Mouse (Mus musculus) hindbrain, postnatal 0 days (tissue): ENCODE measurements around the gene Cracr2b. TPM values are rescaled to one million over a fixed set of nuclear protein-coding genes. Genes with fewer than 3 reads are reported as not detected.

Experiments
- ATAC-seq: fragments of 200-750 bp; cut with Nextera tagmentation; 2 replicates; pipeline ENCODE4 v1.8.0; 2017; ENCODE audit warnings: mild to moderate bottlenecking, moderate TSS enrichment, moderate library complexity
- DNase-seq: peaks from one replicate; pipeline ENCODE4 v3.0.0-alpha.2; 2015; ENCODE audit warnings: low spot score
- H3K27ac ChIP-seq: fragments of 300-500 bp; sonication (generic); 2 replicates; pipeline ENCODE4 v1.5.1; 2014; ENCODE audit warnings: mild to moderate bottlenecking
- H3K27me3 ChIP-seq: fragments of 300-500 bp; sonication (generic); 2 replicates; pipeline ENCODE4 v1.6.1; 2014; ENCODE audit warnings: low read length, mixed read lengths; ENCODE audit not compliant: insufficient read depth
- H3K36me3 ChIP-seq: fragments of 300-500 bp; sonication (generic); 2 replicates; pipeline ENCODE4 v1.6.1; 2014; ENCODE audit warnings: low read length, mixed read lengths; ENCODE audit not compliant: insufficient read depth
- H3K4me1 ChIP-seq: fragments of 300-500 bp; sonication (generic); 2 replicates; pipeline ENCODE4 v1.6.1; 2014; ENCODE audit warnings: antibody characterized with exemption, low read length, mixed read lengths; ENCODE audit not compliant: insufficient read depth
- H3K4me2 ChIP-seq: fragments of 300-500 bp; sonication (generic); 2 replicates; pipeline ENCODE4 v1.6.1; 2014; ENCODE audit warnings: low read depth, mild to moderate bottlenecking, low read length, moderate library complexity, mixed read lengths
- H3K4me3 ChIP-seq: fragments of 300-500 bp; sonication (generic); 2 replicates; pipeline ENCODE4 v1.5.1; 2014; ENCODE audit warnings: low read length
- H3K9ac ChIP-seq: fragments of 300-500 bp; sonication (generic); replicated peaks from 2 replicates; pipeline ENCODE4 v1.6.1; 2014; ENCODE audit warnings: mild to moderate bottlenecking, low read length, moderate library complexity, mixed read lengths
- H3K9me3 ChIP-seq: fragments of 300-500 bp; sonication (generic); 2 replicates; pipeline ENCODE4 v1.6.1; 2016; ENCODE audit warnings: low read length, mixed read lengths
- CTCF ChIP-seq: IDR thresholded peaks from 2 replicates; pipeline ENCODE4 v1.5.1; 2016; ENCODE audit warnings: antibody characterized with exemption, control low read depth, low read depth
- WGBS: fragments of 180-500 bp; shearing (Covaris S2); extraction: QIAGEN DNeasy Blood & Tissue Kit; methylation state at CpG from one replicate; pipeline ENCODE4 v1.1.7; 2014; 5-methylcytosine and 5-hydroxymethylcytosine counted together
- polyA plus RNA-seq: library from polyadenylated mRNA; unstranded; fragments of >200 nt; fragmentation: Nextera tagmentation; extraction: Ambion mirVana; gene quantifications from 2 replicates; pipeline ENCODE4 v1.2.1, GENCODE M21; 2015
- total RNA-seq: library from RNA; depleted of rRNA; stranded (reverse); fragments of >200 nt; gene quantifications from 2 replicates; pipeline ENCODE4 v1.2.3, GENCODE M21; 2014

The Cracr2b gene
- total and polyA plus RNA-seq, 2 experiments from 2014 or later = 5.0 to 9.1 TPM

DNA sequence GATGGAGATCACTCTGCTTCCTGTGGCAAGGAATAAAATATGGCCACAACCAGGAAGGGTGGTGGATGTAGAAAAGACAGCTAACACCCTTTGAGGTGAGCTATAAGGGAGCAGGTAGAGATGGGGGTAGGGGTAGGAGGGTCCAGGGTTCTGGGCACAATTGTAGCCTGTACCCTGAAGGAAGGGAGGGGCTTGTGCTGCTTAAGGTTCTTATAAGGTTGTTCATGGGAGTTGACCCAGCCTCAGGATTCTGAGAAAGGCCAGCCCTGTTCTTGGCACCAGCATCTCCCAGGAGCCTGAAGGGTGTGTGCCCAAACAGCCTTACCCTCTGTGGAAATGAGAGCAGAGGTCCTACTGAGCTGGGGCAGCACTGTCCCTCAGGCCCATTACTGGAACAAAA, 9.0 kb upstream of the Cracr2b start:
- H3K4me2 ChIP-seq = no peak overlapping the region
- no peaks in the 10 kb centered on the region for H3K9me3 ChIP-seq
- H3K36me3 ChIP-seq = peaks cover 15% of the 10 kb centered on the region
- no peak for TF ChIP-seq CTCF
- no peak overlapping the region for H3K4me3 ChIP-seq
- no peak overlapping the region for H3K9ac ChIP-seq
- no peak overlapping the region for H3K27ac ChIP-seq
- DNase-seq = no peak
- H3K27me3 ChIP-seq = no peaks in the 10 kb centered on the region
- peaks cover 17% of the 10 kb centered on the region for H3K4me1 ChIP-seq
- ATAC-seq = no peak

DNA sequence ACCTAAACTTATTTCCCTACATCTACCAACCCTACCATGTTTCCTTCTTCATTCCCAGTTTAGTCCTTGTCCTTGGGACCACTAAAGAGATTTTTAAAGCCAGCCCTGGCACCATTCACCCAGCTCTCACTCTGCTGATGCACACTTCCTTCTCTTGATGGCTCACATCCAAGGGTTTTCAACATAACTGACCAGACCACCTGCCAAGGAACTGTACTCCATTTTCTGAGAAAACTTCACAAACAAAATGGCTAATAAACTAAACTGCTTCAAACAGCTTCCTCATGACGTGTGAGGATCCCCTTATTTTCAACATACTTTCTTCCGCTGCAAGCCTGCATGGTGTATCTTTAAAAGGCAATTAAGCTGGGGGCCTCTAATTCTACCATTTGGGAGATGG, 7.3 kb upstream of the Cracr2b start:
- 78% methylated on average over 2 of the region's 2 CpGs for WGBS
- ATAC-seq = no peak

DNA sequence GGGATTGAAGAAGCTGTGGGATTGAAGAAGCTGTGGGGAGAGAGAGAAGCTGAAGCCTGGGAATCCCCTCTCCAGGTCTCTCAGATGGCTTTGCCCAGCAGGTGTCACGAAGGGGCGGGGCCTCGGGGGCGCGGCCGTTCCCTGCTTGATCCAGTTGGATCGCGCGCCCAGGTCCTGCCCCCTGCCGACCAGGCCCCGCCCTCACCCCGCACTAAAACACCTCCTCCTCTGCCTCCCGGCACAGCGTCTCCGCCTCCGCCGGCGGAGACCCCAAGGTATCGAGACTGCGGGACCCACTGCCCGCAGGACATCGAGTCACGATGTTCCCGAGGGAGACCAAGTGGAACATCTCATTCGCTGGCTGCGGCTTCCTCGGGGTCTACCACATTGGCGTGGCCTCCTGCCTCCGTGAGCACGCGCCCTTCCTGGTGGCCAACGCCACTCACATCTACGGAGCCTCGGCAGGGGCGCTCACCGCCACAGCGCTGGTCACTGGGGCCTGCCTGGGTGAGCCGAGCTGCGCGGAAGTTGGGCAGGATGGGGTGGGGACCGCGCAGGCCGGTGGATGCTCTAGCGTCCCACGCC, 5.8 kb upstream of the Cracr2b start, which contains the start of gene Pnpla2:
Gene Pnpla2, plus strand, starts transcription at position 232 of the 585 bp plus-strand sequence.
- WGBS = under 1% methylated on average over 44 of the region's 45 CpGs
- H3K27me3 ChIP-seq = no peaks in the 10 kb centered on the region
- H3K27ac ChIP-seq = peak within 1 kb of the TSS; percentile 84
- H3K4me2 ChIP-seq = peak within 1 kb of the TSS; percentile 98
- H3K9me3 ChIP-seq = no peaks in the 10 kb centered on the region
- ATAC-seq = peak; percentile 85
- H3K4me3 ChIP-seq = peak within 1 kb of the TSS; percentile 80
- peaks cover 19% of the 10 kb centered on the region for H3K36me3 ChIP-seq
- peak within 1 kb of the TSS; percentile 72 for H3K9ac ChIP-seq
- 0 out of 2 replicates have a peak, but pooled peaks cover 8% of the 10 kb centered on the region for H3K4me1 ChIP-seq
- DNase-seq = peak; percentile 92
- TF ChIP-seq CTCF = peak; percentile 40

More for the DNA sequence above, 7.3 kb upstream of the Cracr2b start:
- Histone ChIP-seq H3K36me3 (peaks cover 15% of the 10 kb centered on the region), H3K4me3 (no peak overlapping the region), H3K9ac (no peak overlapping the region), H3K9me3 (no peaks in the 10 kb centered on the region), H3K4me1 (peaks cover 10% of the 10 kb centered on the region), H3K4me2 (no peak overlapping the region), H3K27ac (no peak overlapping the region), H3K27me3 (no peaks in the 10 kb centered on the region)
- no peak for DNase-seq
- no peak for TF ChIP-seq CTCF

DNA sequence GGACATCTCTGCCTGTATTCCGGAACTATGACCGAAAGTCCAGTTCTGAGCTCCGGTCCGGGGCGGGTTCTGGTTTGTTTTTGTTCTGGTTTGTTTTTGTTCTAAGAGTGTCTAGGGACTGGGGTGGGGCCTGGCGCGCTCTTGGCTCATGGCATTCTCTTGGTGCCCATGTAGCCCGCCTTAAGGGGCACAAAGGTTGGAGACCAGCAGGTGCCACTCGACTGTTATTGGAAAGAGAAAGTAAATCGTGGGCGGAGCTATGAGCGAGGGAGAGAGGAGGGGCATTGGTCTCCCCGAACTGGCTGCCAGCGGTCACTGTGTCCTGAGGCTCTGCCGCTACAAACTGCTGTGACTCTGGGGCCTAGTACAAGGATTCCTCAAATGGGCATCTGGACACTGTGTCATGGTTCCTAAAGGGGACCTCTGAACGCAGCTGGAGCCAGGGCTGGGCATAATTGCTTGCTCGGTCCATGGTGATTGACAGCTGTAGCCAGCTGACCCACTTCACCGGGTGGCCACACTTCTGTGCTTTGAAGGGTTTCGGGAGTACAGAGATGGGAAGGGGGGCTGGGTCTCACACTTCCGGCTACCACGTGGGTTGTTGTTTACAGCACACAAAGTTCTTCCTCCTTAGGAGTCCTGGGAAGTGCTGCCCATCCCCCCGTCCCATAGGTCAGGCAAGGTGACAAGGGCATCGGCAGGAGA, 5.1 kb upstream of the Cracr2b start:
- no peaks in the 10 kb centered on the region for H3K9me3 ChIP-seq
- peaks cover 19% of the 10 kb centered on the region for H3K36me3 ChIP-seq
- H3K9ac ChIP-seq = peak overlapping the region; percentile 72
- 2% methylated on average over 23 of the region's 23 CpGs for WGBS
- TF ChIP-seq CTCF = no peak
- H3K4me1 ChIP-seq = 0 out of 2 replicates have a peak, but pooled peaks cover 8% of the 10 kb centered on the region
- peaks cover 2% of the 10 kb centered on the region for H3K27me3 ChIP-seq
- peak overlapping the region; percentile 98 for H3K4me2 ChIP-seq
- ATAC-seq (peak; percentile 39), DNase-seq (peak; percentile 64)
- peak overlapping the region; percentile 80 for H3K4me3 ChIP-seq
- peak overlapping the region; percentile 84 for H3K27ac ChIP-seq

DNA sequence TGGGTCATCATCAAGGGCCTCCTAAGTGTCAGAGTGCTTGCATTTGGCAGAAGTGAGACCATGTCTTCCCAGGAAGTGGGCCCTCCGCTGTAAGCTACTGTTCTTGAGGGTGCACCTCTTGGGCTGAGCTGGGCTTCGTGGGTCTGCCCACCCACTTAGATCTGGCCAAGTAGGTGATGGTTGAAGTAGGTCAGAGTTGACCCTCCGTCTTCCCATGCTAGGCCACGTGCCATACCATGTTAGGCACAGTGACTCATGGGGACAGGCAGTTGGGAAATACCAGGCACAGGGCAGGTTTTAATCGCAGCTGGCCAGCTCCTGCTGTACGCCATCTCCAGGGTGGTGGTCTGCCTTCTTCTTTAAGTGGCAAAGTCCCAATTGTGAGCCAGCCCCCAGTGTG, 4.2 kb upstream of the Cracr2b start:
- Histone ChIP-seq H3K4me2 (no peak overlapping the region), H3K27ac (no peak overlapping the region), H3K4me3 (no peak overlapping the region)

DNA sequence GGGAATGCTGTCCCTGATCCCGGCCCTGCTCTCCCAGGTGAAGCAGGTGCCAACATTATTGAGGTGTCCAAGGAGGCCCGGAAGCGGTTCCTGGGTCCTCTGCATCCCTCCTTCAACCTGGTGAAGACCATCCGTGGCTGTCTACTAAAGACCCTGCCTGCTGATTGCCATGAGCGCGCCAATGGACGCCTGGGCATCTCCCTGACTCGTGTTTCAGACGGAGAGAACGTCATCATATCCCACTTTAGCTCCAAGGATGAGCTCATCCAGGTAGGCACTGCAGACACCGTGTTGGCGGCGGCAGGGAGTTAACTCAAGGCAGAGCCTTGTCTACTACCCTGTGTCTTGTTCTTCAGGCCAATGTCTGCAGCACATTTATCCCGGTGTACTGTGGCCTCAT, 3.7 kb upstream of the Cracr2b start:
- Histone ChIP-seq H3K4me3 (no peak overlapping the region), H3K4me2 (no peak overlapping the region), H3K36me3 (peaks cover 5% of the 10 kb centered on the region; the same call in 1 of the 2 replicates), H3K9ac (no peak overlapping the region), H3K9me3 (no peaks in the 10 kb centered on the region), H3K27ac (no peak overlapping the region), H3K4me1 (0 out of 2 replicates have a peak, but pooled peaks cover 8% of the 10 kb centered on the region), H3K27me3 (peaks cover 10% of the 10 kb centered on the region)
- WGBS = 93% methylated on average over 14 of the region's 14 CpGs
- ATAC-seq (no peak), DNase-seq (no peak)
- no peak for TF ChIP-seq CTCF

More for the DNA sequence above, 4.2 kb upstream of the Cracr2b start:
- Histone ChIP-seq H3K4me1 (0 out of 2 replicates have a peak, but pooled peaks cover 8% of the 10 kb centered on the region), H3K36me3 (peaks cover 10% of the 10 kb centered on the region), H3K27me3 (peaks cover 10% of the 10 kb centered on the region), H3K9me3 (no peaks in the 10 kb centered on the region), H3K9ac (no peak overlapping the region)
- no peak for DNase-seq
- 90% methylated on average over 6 of the region's 6 CpGs for WGBS
- TF ChIP-seq CTCF = no peak
- ATAC-seq = no peak
